Mouse (Mus musculus) spleen, adult 2 months (tissue): Measurements from ENCODE around the gene S100a11.

Experiments
- CTCF ChIP-seq: fragments of 200-500 bp; IDR thresholded peaks from 2 replicates; pipeline ENCODE4 v1.5.1; 2011; ENCODE audit warnings: mild to moderate bottlenecking, inconsistent platforms; ENCODE audit not compliant: insufficient read depth, insufficient read length, insufficient replicate concordance; ENCODE audit errors: extremely low read depth
- POLR2A ChIP-seq: fragments of 200-500 bp; IDR thresholded peaks from 2 replicates; pipeline ENCODE4 v1.6.1; 2011; ENCODE audit warnings: low read depth, low read length, inconsistent platforms

GRCm38 (mm10) chr3:93512386-93513101, 7.7 kb upstream of the S100a11 start:
- no peak for TF ChIP-seq CTCF
- no peak for TF ChIP-seq POLR2A
